Mouse (Mus musculus): ENCODE measurements at regions not wholly inside any gene's neighbourhood (a gene's known extent, or its start where the extent isn't known, plus 50 kb on each side); places are given as distances from the start of the nearest gene placed in this dataset.

DNA sequence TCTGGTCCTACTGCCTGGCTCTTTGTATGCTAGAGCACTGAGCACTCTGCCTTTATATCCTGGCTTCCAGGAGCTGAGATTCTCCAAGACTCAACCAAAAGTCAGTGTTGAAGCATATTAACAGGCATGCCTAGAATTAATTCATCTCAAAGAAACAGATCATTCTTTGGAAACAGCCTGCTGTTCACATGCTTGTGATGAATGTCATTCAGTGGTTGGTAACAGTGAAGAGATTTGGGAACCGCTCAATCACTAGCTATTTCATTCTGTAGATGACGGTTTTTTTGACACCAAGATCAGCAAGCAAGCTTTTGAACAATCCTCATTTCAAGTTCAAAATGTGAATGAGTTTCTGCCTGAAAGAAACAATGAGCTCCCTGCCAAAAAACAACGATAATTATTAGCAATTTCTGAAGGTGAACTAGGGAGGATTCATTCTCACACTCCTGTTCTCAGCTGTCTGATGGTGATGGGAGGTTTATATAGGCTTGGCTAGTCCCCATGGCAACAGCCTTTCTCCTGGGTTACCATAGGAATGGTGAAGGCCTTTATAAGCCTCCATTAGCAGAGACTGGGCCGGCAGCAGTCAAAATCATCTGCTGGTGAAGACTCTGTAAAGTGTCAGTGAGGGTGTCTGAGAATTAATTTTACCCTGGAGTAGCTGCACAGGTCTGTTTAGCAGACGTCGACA is 272.6 kb upstream of the Nr4a3 start:
- no peak for DNase-seq

DNA sequence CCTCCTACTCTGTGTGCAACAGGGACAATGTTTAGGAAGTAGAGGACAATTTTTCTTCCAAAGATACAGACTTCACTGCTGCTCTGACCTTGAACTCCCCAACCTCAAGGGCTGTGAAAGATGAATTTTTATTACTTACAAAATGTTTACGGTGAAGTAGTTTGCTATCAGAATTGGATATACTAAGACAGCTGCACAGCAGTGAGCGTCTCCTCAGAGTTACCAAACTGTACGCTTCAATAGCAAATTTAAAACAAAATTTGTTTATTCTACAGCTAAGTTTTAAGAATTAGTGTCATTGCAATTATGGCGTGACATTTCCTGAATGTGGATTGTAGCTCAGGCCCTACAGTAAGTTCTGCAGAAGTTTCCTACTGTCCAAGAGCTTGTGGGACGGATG is 270.3 kb upstream of the Nr4a3 start:
- no peak for DNase-seq

DNA sequence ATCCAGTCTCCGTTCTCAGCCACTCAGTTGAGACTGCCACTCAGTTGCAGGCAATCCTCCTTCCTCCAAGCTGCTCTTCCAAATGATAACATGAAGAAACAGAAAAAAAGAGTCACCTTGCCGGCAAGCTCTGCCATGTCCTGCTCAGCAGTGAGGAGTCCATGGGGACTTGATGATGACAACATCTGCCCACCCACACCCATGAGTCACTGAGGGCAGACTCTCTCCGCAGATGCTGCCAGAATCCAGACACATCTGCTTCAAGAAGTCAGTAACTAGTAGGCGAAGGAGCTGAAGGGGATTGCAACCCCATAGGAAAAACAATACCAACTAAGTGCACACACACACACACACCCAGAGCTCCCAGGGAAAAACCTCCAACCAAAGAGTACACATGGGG is 263.9 kb upstream of the Nr4a3 start:
- no peak for DNase-seq

DNA sequence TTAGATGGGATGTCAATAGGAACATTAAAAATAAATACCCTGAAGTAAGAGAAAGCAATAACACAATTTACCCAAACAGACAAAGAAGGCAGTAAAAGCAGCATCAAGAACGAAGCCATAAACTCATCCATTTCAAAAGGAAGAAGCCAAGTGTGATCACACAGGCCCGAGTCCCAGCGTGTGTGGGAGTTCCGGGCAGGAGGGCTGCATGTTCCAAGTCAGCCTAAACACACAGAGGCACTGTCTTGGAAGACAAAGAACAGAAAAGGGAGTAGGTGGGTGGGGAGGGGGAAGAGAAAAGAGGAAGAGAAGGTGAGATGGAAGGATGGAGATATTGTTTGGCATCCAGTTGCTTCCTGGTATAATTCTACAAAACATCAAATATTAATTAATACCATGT is 248.0 kb upstream of the Nr4a3 start:
- no peak for DNase-seq

DNA sequence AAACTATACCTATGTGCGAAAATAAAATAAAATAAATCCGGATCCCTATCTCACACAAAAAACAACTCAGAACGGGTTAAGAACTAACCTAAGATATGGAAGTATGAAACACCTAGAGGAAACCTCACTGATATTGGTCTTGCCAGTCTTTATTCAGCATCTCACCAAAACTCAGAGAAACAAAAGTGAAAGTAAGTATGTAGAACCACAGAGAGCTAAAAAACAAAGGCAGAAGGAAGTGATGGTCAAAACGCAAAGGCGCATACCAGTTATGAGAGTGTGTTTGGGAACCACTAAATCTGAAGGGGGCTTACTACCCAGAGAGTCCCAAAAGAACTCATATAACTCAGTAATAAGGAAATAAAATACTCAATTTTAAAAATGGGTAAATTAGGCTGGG is 245.8 kb upstream of the Nr4a3 start:
- DNase-seq = no peak

DNA sequence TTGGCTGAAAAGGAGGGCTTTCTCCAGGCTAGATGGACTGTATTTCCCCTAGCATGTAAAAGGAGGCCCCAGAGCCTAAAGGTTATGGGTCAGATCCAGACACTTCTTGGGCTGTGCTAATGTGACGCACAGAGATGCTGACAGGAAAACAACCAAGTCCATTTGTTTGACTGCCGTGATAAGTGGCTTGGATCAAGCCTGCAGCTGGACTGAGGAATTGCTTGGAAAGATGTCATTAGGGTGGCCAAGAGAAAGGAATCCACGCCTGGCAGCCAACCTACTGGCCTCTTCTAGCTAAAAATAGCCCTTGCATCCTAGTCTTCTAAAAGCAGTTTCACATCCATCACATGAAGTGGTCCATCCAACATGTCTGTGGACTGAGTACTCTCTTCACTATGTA is 241.8 kb upstream of the Nr4a3 start:
- no peak for DNase-seq

DNA sequence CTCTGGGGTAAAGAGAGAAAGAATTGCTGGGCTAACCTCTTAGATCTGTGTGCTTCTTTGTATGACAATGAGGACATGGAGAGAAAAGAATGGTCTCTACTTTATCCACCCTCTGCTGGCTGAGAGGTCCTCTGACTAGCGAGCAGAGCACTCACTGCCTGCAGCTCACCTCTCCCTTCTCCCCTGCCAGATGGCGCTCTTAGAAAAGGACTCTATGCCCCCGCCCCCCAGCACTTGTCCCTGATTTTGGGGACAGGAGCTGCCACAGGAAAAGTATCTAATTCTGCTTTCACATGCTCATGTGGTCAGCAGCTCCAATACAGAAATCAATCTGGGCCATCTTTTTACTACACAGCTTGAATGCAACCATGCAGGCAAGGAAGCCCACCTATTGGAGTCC is 237.1 kb upstream of the Nr4a3 start:
- no peak for DNase-seq

DNA sequence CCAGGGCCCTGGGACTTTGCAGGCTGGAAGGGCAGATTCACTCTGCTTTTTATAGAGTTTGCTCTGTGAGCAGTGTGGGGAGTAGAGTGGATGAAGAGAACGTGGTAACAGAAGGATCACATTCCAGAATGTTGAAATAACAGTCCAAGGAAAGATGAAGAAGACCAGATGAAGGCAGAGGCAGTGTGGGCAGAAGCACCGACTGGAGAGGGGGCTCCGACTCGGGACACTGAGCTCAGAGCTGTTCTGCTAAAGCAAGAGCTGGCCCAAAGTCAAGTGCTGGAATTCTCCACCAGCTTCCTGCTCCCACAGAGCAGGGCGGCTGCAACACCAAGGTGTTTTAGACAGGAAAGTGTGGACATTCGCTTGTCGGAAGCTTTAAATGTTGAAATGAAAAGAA is 230.9 kb upstream of the Nr4a3 start:
- DNase-seq = no peak

DNA sequence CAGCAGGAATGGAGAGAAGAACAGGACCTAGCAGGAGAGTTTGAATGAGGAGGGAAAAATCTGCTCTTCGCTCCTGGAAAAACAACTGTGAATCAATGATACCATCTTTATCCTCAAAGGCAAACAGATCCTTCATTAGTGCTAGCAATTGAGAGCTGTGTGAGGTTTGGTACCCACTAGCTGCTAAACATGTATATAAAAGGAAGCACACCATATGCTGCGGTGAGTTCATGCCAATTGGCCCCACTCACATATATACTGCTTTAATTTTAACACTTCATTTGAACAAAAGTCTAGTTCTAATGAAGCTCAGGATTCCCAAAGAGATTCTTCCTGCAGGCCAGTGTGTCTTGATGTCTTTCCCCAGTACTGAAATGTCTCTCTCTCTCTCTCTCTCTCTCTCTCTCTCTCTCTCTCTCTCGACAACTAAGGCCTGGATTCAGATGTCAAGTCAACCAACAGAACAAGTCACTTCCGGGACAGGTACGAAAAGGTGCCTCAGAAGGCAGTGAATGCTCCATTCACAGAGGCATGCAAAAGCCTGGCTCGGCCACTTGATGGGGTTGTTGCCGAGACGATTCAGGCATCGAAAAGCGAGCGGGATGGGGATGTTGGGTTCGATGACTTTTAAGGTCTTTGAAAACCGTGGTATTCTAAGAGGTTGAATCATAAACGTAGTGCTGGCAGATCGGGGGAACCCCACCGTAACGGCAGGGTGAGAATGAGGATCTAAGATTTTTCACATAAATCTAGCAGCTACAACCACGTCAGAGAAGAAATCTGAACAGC is 226.4 kb upstream of the Nr4a3 start:
- no peak for DNase-seq

DNA sequence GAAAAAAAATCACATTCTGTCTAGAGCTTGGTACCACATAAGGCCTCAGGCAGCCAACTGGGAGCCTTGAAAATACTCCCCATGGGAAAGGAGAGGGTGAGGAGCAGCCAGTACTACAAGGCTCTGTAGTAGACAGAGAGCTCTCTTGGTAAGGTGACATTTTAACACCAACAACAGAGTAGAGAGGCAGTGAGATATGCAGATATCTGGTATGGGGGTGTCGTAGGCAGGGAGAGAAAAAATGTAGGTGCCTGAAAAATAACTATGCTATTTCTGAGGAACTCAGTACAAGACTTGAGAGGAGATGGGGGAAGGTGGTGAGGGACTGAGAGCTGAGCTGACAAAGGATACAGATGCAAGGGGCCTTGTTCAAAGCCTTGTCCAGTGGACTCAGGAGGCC is 224.4 kb upstream of the Nr4a3 start:
- DNase-seq = no peak

DNA sequence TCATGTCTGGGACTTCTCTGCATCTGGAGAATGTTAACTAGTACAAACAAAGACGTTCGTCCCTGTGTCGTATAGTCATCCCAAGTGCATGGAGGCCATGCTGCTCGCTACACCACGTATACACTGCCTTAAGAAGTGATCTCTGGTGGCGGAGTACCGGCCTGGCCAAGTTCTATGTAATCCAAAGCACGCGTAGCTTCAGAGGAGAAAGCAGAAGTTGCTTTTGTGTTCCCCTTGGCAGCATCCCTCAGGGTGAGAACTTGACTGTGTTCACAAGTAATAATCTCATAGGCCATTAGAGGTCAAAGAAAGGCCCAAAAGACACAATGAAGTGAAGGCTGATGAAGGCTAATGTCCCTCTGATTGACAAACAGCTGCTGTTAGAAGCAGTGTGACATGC is 221.7 kb upstream of the Nr4a3 start:
- no peak for DNase-seq

DNA sequence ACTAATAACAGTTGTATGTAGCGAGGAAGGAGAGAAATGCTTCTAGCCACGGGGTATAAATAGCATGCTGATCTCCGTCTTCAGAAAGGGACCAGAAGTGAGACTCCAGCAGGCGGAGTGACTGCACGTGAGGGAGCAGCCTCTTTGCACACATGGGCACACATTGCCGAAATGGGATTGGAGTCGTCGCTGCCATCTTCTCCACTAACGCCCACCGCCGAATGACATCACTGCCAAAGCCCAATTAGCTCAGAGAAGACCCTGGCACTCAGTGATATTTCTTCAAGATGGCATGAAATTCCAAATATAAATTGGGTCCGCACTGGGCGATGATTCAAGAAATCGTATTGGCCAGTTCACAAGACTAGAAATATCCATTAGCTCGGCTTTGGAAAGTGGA is 220.9 kb upstream of the Nr4a3 start:
- no peak for DNase-seq

DNA sequence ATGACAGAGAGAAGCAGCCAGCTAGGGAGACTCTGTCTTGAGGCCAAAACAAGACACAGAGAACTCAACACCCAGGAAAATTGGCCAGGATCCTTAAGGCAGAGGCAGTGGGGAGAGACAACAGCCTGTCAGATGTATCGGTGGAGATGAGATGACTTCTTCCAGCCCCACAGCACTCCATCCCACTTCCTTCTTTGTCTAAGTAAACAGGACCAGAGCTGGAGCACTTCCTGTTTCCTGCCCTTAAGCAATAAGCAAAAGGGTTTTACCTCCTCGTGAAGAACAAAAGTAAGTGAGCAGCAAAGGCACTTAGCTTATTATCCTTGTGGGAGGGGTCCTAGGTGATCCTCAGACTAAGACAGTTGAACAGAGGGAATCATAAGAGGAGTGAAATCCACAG is 212.0 kb upstream of the Nr4a3 start:
- no peak for DNase-seq

DNA sequence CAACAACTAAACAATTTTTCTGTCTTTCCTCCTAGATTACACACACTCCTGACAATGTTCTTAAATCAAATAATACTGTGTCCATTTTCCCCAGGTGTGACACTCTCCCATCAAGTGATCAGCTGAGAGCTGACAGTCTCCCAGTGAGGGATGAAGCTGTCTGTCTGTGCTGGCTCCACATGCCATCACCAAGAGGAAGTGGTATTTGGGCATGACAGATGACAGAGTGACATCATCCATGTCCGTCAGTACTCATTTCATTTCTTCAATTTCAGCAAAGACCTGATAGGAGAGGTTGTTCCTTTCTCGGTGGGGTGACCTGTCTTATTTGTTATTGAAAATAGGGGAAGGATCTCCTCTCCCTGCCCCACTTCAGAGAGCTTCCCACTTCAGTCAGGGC is 206.5 kb upstream of the Nr4a3 start:
- no peak for DNase-seq

DNA sequence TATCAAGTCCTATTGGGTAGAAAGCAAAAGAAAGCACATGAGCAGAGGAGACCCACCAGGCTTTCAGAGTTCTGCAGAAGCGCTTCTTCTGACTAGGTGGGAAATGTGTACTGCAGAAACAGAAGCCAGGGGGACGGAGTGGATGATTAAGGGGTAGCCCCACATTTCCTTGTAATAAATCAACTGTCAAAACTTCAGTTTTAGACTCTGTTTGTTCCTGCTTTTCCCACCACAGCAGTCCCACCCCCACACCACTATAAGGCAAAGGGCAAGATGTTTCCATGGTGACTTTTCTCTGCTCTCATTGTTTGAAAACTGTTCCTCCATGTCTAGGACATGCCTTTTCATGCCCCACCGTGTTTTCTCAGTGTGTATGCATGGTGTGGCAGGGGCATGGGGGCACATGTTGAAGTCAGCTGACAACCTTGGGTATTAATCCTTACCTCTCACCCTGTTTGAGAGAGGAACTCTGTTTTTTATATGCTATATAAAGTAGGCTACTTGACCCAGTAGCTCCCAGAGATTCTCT is 202.8 kb upstream of the Nr4a3 start:
- DNase-seq = no peak

DNA sequence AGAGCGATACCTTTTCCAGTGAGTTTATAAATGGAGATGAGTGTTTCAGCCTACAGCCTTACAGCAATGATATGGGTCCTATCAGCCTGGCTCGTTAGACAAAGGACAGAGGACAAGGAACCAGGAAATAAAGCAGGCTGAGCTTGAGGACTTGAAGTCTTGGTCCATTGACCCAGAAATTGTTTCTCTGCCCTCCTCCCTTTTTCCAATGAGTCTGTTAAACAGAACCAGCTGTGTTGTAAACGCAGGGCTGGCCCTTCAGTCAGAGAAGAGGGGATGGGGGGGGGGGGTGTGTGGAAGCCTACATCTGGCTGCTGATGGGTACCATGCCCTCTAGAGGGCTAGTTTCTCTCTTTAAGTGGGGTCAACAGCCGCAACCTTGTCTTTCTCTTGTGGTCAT is 199.7 kb upstream of the Nr4a3 start:
- DNase-seq = no peak

DNA sequence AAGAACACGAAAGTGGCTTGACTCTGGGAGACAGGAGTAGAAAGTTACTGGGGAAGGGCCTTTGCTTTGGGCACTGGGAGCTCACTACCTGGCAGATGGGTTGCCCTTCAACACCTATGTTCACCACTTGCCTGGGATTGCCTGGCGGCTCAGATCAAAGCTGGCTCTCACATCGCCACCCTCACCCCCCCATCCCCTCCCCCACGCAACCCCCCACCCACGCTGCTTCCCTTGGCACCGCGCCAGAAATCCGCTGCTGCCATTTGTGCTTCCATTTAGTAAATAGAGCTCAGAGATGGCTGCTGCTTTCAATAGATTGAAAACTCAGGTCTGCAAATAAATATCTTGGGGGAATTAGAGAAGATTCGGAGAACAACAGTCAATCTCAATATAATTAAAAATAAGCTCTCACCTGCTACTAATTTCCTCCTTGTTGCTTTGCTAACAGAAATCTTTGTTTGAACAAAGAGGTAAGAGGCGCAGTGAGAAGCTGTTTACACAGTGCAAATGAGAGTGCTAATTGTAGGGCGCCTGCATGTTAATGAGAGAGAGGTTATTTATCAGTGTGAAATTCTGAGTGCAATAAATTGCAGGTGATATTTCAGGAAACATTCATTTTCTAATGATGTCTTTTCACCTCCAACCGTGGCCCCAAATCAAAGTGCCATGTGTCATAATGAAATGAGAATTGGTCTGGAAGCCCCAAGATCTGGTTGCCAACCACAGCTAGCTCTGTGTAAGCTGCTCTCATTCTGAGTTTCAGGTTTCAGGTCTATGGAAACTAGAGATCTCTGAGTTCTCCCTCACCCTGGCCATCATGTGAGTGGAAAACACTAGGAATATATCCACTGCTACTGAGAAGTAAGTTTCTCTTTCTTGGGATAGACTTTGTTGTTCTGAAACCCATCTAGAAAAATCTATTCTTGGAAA is 198.3 kb upstream of the Nr4a3 start:
- DNase-seq = no peak

DNA sequence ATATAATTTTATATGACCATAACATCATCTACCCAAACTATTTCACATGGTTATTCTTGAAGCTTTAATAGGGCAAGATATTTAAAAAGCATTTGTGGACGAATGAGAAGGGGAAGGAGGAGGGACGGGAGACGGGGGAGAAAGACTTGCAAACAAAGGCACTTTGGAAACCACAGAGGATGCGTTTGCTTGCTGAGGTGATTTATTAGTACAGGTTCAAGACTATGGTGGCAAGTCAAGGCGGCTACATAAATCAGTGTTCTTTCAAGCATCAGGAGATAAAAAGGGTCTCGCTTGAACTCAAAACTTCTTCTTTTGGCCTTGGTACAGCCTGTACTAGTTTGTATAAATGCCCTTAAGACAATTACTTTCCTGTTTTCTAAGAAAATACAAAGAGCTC is 183.8 kb upstream of the Nr4a3 start:
- no peak for DNase-seq

DNA sequence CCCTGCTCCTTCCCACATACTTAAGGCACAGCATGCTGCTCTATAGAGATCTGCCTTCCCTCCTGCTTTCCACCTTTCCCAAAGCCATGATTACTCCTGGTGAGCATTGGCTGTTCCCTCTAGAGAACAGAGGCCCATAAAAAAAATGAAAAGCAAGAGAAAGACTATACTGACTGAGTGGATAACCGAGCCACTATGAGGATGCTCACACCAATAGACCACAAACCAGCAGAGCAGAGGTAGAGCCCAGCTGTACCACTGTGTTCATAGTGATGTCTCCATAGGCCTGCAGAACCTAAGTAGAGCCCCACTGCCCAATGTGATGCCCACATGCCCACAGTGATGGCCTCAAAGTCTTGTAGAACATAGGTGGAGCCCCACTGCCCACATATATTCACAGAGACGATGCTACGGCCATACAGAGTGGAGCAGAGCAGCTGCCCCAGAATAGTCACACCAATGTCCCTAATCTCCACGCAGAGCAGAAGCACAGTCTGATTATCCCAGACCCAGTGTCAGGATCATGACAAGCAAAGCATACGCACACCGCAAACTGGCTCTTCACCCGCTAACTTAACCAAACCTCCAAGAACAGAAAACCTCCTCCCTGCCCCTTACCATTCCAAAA is 174.8 kb upstream of the Nr4a3 start:
- DNase-seq = no peak

DNA sequence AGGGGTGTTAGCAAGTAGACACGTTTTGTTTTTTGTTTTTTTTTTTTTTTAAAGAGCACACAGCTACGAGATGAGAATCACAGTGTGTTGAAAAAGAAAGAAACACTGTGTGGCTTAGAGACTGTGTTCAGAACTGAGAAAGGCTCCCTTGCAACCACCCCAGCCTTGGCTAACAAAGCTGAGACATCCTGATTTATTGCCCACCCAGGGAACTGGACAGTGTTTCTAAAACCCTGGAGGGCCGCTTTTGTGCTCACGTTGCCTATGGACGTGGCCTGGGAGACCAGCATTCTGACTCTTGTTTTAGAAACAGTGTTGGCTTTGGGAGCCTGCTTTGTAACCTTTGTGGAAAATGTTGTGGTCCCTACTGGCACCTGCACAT is 174.3 kb upstream of the Nr4a3 start:
- no peak for DNase-seq

DNA sequence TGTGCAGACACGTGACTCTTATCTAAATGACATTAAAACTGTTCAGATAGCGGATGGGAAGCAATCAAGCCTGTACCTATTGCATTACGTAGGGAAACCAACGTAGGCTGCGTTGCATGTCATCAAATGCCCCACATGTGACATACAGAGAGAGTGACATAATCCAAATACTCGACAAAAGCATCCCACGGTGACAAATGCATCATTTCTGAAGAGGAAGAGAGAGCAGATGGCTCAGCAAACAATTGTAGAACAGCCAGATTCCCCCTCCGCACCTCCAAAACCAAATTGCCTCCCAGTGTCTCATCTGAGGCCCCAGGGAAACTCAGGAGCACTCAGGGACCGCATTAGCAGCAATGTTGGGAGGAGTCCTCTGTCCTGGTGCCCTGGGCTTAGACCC is 163.4 kb upstream of the Nr4a3 start:
- no peak for DNase-seq

DNA sequence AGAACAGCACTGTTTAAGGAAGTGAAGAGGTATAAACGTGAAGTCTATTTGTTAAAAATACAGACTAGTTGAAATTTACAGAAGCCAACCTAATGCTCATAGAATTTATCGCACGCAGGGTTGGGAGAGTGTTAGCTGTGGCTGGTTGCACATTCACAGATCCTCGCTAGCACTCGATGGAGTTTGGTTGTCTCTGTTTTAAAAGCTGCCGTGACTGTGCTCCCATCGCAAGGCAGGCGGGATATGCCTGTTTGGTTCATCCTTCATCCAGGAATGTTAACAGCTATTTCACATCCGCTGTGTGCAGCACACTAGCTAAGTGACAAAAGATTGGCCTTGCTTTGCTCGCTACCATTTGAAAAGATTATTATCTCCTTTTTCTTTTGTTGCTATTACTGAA is 162.9 kb upstream of the Nr4a3 start:
- no peak for DNase-seq

DNA sequence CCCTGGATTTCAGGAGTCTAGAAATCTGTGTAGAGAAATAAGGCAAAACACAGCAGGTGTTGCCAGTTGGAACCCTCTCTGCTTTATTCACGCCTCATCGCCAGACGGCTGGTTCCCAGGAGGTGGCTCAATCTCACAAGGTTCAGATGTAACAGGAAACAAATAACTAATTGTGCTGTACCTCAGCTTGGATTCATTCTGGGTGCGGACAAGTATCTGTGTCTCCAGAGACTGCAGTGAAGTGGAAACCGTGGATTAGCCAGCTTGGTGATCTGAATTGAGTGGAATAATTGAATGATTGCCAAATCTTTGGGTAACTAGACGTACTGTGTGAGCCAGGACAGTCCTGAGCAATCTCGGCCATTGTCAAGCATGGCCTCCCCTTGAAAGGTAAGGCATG is 145.4 kb upstream of the Nr4a3 start:
- DNase-seq = no peak

Measured in thymus, adult 18-20 months (tissue).